In the genomic region with DNA sequence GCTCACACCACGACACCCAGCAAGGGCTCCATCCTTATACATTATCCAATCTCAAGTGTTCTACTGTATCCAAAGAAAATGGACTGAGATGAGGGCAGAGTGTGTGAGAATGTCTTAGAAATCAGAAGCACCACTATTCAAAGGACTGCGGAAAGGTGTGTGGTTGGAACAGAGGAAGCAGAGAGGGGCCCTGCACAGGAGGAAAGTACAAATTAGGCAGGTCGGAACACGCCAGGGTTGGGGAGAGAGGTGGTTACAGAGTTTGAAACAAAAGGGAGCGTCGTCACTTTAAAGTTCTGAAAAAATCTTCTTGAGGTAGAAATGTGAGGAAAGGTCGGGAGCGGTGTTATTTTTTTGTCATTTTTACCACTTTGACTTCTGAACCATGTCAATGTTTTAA, we compare ENCODE assay signal across 15 mouse cellular contexts.
"Had no signal": no experiment of that assay in that cellular context is flagged by ENCODE, and none has a peak within 500 bp of the region (broad histone marks: within the 10 kb centered on the region; RNA-seq: fewer than 3 reads in every experiment).

No protein-coding gene starts in this region.

- H3K4me2 ChIP-seq: intestine, embryonic 15.5 days; kidney, embryonic 15.5 days; liver, embryonic 13.5 days; midbrain, embryonic 12.5 days; midbrain, embryonic 15.5 days had no signal

- H3K27me3 ChIP-seq: intestine, embryonic 15.5 days; kidney, embryonic 15.5 days; liver, embryonic 13.5 days; midbrain, embryonic 12.5 days; midbrain, embryonic 15.5 days had no signal

- H3K27ac ChIP-seq: intestine, embryonic 15.5 days; kidney, embryonic 15.5 days; left cerebral cortex, adult 2 months; liver, embryonic 13.5 days; midbrain, embryonic 12.5 days; midbrain, embryonic 15.5 days had no signal

- H3K9ac ChIP-seq: intestine, embryonic 15.5 days; kidney, embryonic 15.5 days; liver, embryonic 13.5 days; midbrain, embryonic 12.5 days; midbrain, embryonic 15.5 days had no signal

- ATAC-seq: intestine, embryonic 15.5 days; midbrain, embryonic 15.5 days had no signal

- DNase-seq: kidney, adult 11 months; kidney, adult 8-10 months; kidney, postnatal 10 days; kidney, postnatal 36 days; layer of hippocampus, postnatal 36 days; liver, embryonic 13.5 days; lung, adult 2 months; lung, postnatal 14 days; lung, postnatal 4 days had no signal

- H3K4me3 ChIP-seq: intestine, embryonic 15.5 days; kidney, embryonic 15.5 days; left cerebral cortex, adult 2 months; liver, embryonic 13.5 days; midbrain, embryonic 12.5 days; midbrain, embryonic 15.5 days; myocyte had no signal

- H3K36me3 ChIP-seq: intestine, embryonic 15.5 days; kidney, embryonic 15.5 days; liver, embryonic 13.5 days; midbrain, embryonic 12.5 days; midbrain, embryonic 15.5 days had no signal

- H3K9me3 ChIP-seq: intestine, embryonic 15.5 days; kidney, embryonic 15.5 days; liver, embryonic 13.5 days; midbrain, embryonic 12.5 days; midbrain, embryonic 15.5 days had no signal

- H3K4me1 ChIP-seq: intestine, embryonic 15.5 days; kidney, embryonic 15.5 days; liver, embryonic 13.5 days; midbrain, embryonic 12.5 days; midbrain, embryonic 15.5 days had no signal
